Comparison of ENCODE assay signal across 14 mouse cellular contexts in the genomic region with DNA sequence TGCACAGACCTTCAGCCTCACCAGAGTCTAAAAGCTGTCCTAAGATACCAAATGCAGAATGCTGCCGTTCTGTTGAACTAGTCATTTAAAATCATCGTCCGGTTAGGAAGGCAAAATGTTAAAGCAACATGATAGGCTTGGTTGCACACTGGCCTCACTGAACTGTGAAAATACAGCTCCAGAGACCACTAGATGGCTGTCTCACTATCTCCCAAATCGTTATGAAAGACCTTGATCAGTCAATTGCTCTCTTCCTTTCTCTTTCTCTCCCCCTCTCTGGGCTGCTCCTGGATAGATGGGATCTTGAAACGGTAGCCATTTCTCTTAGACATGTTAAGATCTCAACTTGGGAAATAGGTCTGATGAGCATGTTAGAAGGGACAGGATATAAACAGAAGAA.
DNase-seq lines count a peak whose midpoint lies in the region; ATAC-seq and TF ChIP-seq lines count a peak whose summit lies in the region.
"Had no signal": no experiment of that assay in that cellular context is flagged by ENCODE, and none has a peak within 500 bp of the region (broad histone marks: within the 10 kb centered on the region; RNA-seq: fewer than 3 reads in every experiment).

No protein-coding gene starts in this region.

- H3K9ac ChIP-seq in midbrain, embryonic 13.5 days (replicated peaks), result no peak overlapping the region
- H3K9ac ChIP-seq: limb, embryonic 13.5 days had no signal

- TF ChIP-seq CTCF in brain, embryonic 14.5 days (IDR thresholded peaks at IDR 0.05; ENCODE audit: borderline replicate concordance, extremely low read depth, insufficient read depth, insufficient read length), result peak; percentile 24; the same call in 1 of the 2 replicates

- H3K4me1 ChIP-seq in midbrain, embryonic 13.5 days (replicated peaks), result no peaks in the 10 kb centered on the region
- H3K4me1 ChIP-seq: limb, embryonic 13.5 days had no signal

- no peaks in the 10 kb centered on the region for H3K36me3 ChIP-seq in midbrain, embryonic 13.5 days

- H3K27me3 ChIP-seq in midbrain, embryonic 13.5 days, result no peaks in the 10 kb centered on the region
- H3K27me3 ChIP-seq: limb, embryonic 13.5 days had no signal

- no peak for TF ChIP-seq POLR2A in brain, embryonic 14.5 days (IDR thresholded peaks at IDR 0.05; ENCODE audit: borderline replicate concordance, extremely low read depth, insufficient read depth, insufficient read length, poor library complexity, severe bottlenecking)

- H3K4me3 ChIP-seq in midbrain, embryonic 13.5 days (replicated peaks), result no peak overlapping the region
- H3K4me3 ChIP-seq: limb, embryonic 13.5 days had no signal

- no peak overlapping the region for H3K4me2 ChIP-seq in midbrain, embryonic 13.5 days (replicated peaks)
- H3K4me2 ChIP-seq: limb, embryonic 13.5 days had no signal

- H3K9me3 ChIP-seq in midbrain, embryonic 13.5 days, result no peaks in the 10 kb centered on the region
- H3K9me3 ChIP-seq: limb, embryonic 13.5 days had no signal

- H3K27ac ChIP-seq in midbrain, embryonic 13.5 days, result no peak overlapping the region
- H3K27ac ChIP-seq: limb, embryonic 13.5 days had no signal

- DNase-seq in cerebellum, postnatal 14 days, result peak; percentile 15 to 41
- peak; percentile 32 for DNase-seq in layer of hippocampus, adult 11-12 months (ENCODE audit: low spot score)
- no peak for DNase-seq in layer of hippocampus, postnatal 10 days (ENCODE audit: low spot score in 2 of 2)
- peak; percentile 60 for DNase-seq in brain, embryonic 14.5 days (ENCODE audit: low read depth)
- DNase-seq in left cerebral cortex, adult 18-20 months (ENCODE audit: low spot score in 2 of 2), result no peak
- no peak for DNase-seq in left cerebral cortex, adult 8-10 months (ENCODE audit: low spot score in 2 of 2)
- DNase-seq: cerebellum, adult 8-10 months; heart, adult 18-20 months; spleen, adult 18-20 months had no signal

- WGBS in midbrain, embryonic 13.5 days, result 51% methylated on average over 5 of the region's 5 CpGs

- ATAC-seq in cerebellum, adult (ENCODE audit: insufficient number of reproducible peaks, low FRiP score, low TSS enrichment), result no peak
- 0 out of 2 replicates have a peak, but pooled peaks have one; percentile 48 for ATAC-seq in midbrain, embryonic 13.5 days
- ATAC-seq: CD4-positive, CD25-positive, alpha-beta regulatory T cell, adult 4 months; inflammation-experienced regulatory T-cells, adult 6 months had no signal

Comparison
In these comparisons a context has a peak if more than half of its experiments do, and no peak if none do; other contexts are left out.
1. DNase-seq: peak in cerebellum, postnatal 14 days (2 of 2), layer of hippocampus, adult 11-12 months (single experiment) and brain, embryonic 14.5 days (single experiment); none in layer of hippocampus, postnatal 10 days (0 of 2), left cerebral cortex, adult 18-20 months (0 of 2) and left cerebral cortex, adult 8-10 months (0 of 2).